Mouse (Mus musculus) stomach, postnatal 0 days (tissue): ENCODE results near the gene Hs3st5.

Experiments used
- CTCF ChIP-seq: IDR thresholded peaks from 2 replicates; pipeline ENCODE4 v1.5.1; 2016; ENCODE audit warnings: antibody characterized with exemption, low read depth, mild to moderate bottlenecking, moderate library complexity
- EP300 ChIP-seq: optimal IDR thresholded peaks from 2 replicates; pipeline ENCODE3; 2016; ENCODE audit warnings: antibody characterized with exemption

GRCm38 (mm10) chr10:36623037-36623436 is 116.4 kb downstream of the Hs3st5 start:
- TF ChIP-seq CTCF (no peak), EP300 (no peak)
